Mouse (Mus musculus) stomach, embryonic 14.5 days (tissue): Measurements from ENCODE around the gene Ankrd6. TPM values are rescaled to one million over a fixed set of nuclear protein-coding genes. Genes with fewer than 3 reads are reported as not detected.

Experiments used
- ATAC-seq: fragments of 200-750 bp; cut with Nextera tagmentation; 2 replicates; pipeline ENCODE4 v1.8.0; 2017; ENCODE audit warnings: low read depth, moderate TSS enrichment; ENCODE audit not compliant: insufficient number of reproducible peaks, insufficient read depth, low FRiP score
- H3K27ac ChIP-seq: fragments of 300-500 bp; sonication (generic); 2 replicates; pipeline ENCODE4 v1.5.1; 2014; ENCODE audit warnings: mild to moderate bottlenecking, low read length, moderate library complexity, mixed read lengths
- H3K27me3 ChIP-seq: fragments of 300-500 bp; sonication (generic); 2 replicates; pipeline ENCODE4 v1.6.1; 2014; ENCODE audit warnings: low read length, control low read depth, mixed read lengths; ENCODE audit not compliant: control insufficient read depth, insufficient read depth
- H3K36me3 ChIP-seq: fragments of 300-500 bp; sonication (generic); 2 replicates; pipeline ENCODE4 v1.6.1; 2014; ENCODE audit warnings: mild to moderate bottlenecking, control low read depth, low read length, moderate library complexity, mixed read lengths; ENCODE audit not compliant: control insufficient read depth, insufficient read depth
- H3K4me1 ChIP-seq: fragments of 300-500 bp; sonication (generic); 2 replicates; pipeline ENCODE4 v1.6.1; 2014; ENCODE audit warnings: low read length, control low read depth, mixed read lengths; ENCODE audit not compliant: control insufficient read depth, insufficient read depth
- H3K4me2 ChIP-seq: fragments of 300-500 bp; sonication (generic); replicated peaks from 2 replicates; pipeline ENCODE4 v1.6.1; 2014; ENCODE audit warnings: low read depth, low read length, control low read depth
- H3K4me3 ChIP-seq: fragments of 300-500 bp; sonication (generic); 2 replicates; pipeline ENCODE4 v1.5.1; 2014; ENCODE audit warnings: low read depth, low read length, control low read depth
- H3K9ac ChIP-seq: fragments of 300-500 bp; sonication (generic); replicated peaks from 2 replicates; pipeline ENCODE4 v1.6.1; 2014; ENCODE audit warnings: low read depth, mild to moderate bottlenecking, control low read depth, low read length, moderate library complexity, mixed read lengths
- H3K9me3 ChIP-seq: fragments of 300-500 bp; sonication (generic); 2 replicates; pipeline ENCODE4 v1.6.1; 2016; ENCODE audit warnings: low read depth, low read length, control low read depth; ENCODE audit not compliant: control insufficient read depth
- WGBS: fragments of 180-500 bp; shearing (Covaris S2); extraction: QIAGEN DNeasy Blood & Tissue Kit; methylation state at CpG from one replicate; pipeline ENCODE4 v1.1.7; 2014; 5-methylcytosine and 5-hydroxymethylcytosine counted together
- polyA plus RNA-seq: library from polyadenylated mRNA; unstranded; fragments of >200 nt; fragmentation: Nextera tagmentation; extraction: Ambion mirVana; gene quantifications from 2 replicates; pipeline ENCODE4 v1.2.1, GENCODE M21; 2014

Gene Ankrd6
- polyA plus RNA-seq, 1 experiment from 2014 or later = 6.9 TPM

GRCm38 (mm10) chr4:32940984-32941383 lies 9.7 kb downstream of the Ankrd6 start:
- H3K9me3 ChIP-seq = no peaks in the 10 kb centered on the region
- no peak overlapping the region for H3K9ac ChIP-seq
- H3K27me3 ChIP-seq = no peaks in the 10 kb centered on the region
- H3K27ac ChIP-seq = no peak overlapping the region
- H3K4me1 ChIP-seq = peaks cover 9% of the 10 kb centered on the region; the same call in 1 of the 2 replicates
- no peaks in the 10 kb centered on the region for H3K36me3 ChIP-seq
- no peak for ATAC-seq
- 71% methylated on average over 4 of the region's 4 CpGs for WGBS
- no peak overlapping the region for H3K4me2 ChIP-seq
- H3K4me3 ChIP-seq = no peak overlapping the region

GRCm38 (mm10) chr4:32939964-32940363 lies 10.7 kb downstream of the Ankrd6 start:
- WGBS = 59% methylated on average over 5 of the region's 5 CpGs
- no peaks in the 10 kb centered on the region for H3K27me3 ChIP-seq
- no peak overlapping the region for H3K4me2 ChIP-seq
- H3K4me3 ChIP-seq = no peak overlapping the region
- H3K27ac ChIP-seq = no peak overlapping the region
- H3K36me3 ChIP-seq = no peaks in the 10 kb centered on the region
- peaks cover 9% of the 10 kb centered on the region; the same call in 1 of the 2 replicates for H3K4me1 ChIP-seq
- no peak overlapping the region for H3K9ac ChIP-seq
- ATAC-seq = no peak
- H3K9me3 ChIP-seq = no peaks in the 10 kb centered on the region

GRCm38 (mm10) chr4:32939521-32939920 lies 11.1 kb downstream of the Ankrd6 start:
- Histone ChIP-seq H3K27ac (no peak overlapping the region), H3K9ac (no peak overlapping the region), H3K27me3 (no peaks in the 10 kb centered on the region), H3K36me3 (no peaks in the 10 kb centered on the region), H3K4me3 (no peak overlapping the region), H3K4me1 (peaks cover 9% of the 10 kb centered on the region; the same call in 1 of the 2 replicates), H3K9me3 (no peaks in the 10 kb centered on the region), H3K4me2 (no peak overlapping the region)
- no peak for ATAC-seq
- WGBS = 49% methylated on average over 4 of the region's 4 CpGs

DNA sequence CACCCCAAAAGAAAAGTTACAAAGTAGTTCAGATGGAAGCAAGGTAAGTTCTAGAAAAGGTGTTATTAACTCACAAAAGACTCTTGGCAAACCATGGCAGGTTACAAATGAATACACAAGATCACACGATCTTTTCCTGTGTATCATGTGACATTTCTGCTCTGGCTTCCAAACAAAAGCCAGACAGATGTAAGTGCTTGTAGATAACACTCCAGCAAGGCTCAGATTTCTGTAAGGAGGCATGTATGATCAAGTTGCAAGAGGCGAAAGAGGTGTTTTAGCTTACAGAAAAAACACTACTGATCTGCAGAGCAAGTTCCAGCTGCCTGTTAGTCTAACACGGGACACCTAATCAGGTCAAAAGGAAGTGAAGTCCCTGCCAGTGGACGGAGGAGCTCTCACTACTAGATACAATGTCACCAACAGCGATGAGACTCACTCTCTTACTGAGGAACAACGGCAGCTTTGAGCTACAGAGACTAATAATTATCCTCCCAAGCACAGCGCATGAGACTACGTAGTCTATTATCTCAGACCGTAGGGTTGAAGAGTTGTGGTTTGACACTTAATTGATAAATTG lies 13.8 kb downstream of the Ankrd6 start:
- no peaks in the 10 kb centered on the region for H3K27me3 ChIP-seq
- peaks cover 9% of the 10 kb centered on the region; the same call in 1 of the 2 replicates for H3K4me1 ChIP-seq
- no peaks in the 10 kb centered on the region for H3K9me3 ChIP-seq
- ATAC-seq = no peak
- peak overlapping the region; percentile 11; the same call in 1 of the 2 replicates for H3K27ac ChIP-seq
- 20% methylated on average over 9 of the region's 9 CpGs for WGBS
- H3K36me3 ChIP-seq = no peaks in the 10 kb centered on the region
- H3K9ac ChIP-seq = no peak overlapping the region
- H3K4me2 ChIP-seq = no peak overlapping the region
- H3K4me3 ChIP-seq = no peak overlapping the region

DNA sequence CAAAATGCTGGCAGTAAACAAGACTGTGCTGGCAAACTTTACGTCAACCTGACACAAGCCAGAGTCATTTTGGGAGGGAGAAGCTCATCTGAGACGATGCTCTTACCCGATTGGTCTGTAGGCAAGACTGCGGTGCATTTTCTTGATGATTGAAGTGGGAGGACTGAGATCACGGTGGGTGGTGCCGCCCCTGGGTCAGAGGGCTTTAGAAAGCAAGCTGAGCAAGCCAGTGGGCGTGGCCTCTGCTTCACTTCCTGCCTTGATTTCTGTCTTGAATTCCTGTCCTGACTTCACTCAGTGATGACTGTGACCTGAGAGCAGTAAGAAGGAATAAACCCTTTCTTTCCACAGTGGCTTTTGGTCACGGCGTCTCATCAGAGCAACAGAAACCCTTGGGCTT lies 18.6 kb downstream of the Ankrd6 start:
- H3K36me3 ChIP-seq = no peaks in the 10 kb centered on the region
- H3K9me3 ChIP-seq = no peaks in the 10 kb centered on the region
- no peak overlapping the region for H3K4me3 ChIP-seq
- no peak for ATAC-seq
- no peak overlapping the region for H3K27ac ChIP-seq
- 57% methylated on average over 9 of the region's 9 CpGs for WGBS
- H3K4me2 ChIP-seq = no peak overlapping the region
- peaks cover 9% of the 10 kb centered on the region; the same call in 1 of the 2 replicates for H3K4me1 ChIP-seq
- no peak overlapping the region for H3K9ac ChIP-seq
- no peaks in the 10 kb centered on the region for H3K27me3 ChIP-seq

GRCm38 (mm10) chr4:32929750-32930149 lies 20.9 kb downstream of the Ankrd6 start:
- Histone ChIP-seq H3K9ac (no peak overlapping the region), H3K27ac (no peak overlapping the region), H3K36me3 (no peaks in the 10 kb centered on the region), H3K4me2 (no peak overlapping the region), H3K4me3 (no peak overlapping the region), H3K27me3 (no peaks in the 10 kb centered on the region), H3K9me3 (no peaks in the 10 kb centered on the region), H3K4me1 (no peaks in the 10 kb centered on the region)
- 98% methylated on average over 5 of the region's 5 CpGs for WGBS
- no peak for ATAC-seq

DNA sequence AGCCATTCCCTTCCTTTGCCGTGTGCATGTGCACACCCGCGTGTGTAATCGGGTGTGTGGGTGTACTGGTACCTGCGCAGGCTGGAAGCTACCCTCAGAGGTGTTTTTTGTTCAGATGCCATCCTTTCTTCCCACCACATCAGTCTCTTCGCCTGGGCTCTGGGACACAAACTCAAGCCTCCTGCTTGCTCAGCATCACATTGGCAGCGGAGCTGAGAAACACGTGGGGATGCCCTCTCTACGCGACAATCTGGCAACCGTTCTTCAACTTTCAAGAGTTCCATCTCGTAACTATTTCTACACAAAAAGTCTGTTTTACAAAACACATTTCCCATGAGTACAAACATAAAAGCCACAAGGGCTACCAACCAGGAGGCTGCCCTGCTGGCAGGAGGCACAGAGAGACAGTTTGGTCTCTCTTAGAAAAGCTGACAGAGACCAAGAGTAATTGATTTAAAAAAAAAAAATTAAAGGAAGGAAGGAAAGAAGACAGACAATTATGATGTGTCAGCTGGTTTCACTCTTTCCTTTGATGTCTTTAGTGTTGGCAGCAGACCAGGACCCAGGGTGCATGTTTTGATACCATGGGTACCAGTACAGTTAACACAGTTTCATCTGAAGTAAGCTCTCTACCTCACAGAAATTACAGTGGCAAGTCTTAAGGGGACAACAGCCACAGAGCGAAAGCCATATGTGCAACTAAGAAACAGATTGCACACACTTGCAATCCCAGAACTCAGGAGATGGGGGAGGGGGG lies 21.8 kb downstream of the Ankrd6 start:
- no peaks in the 10 kb centered on the region for H3K9me3 ChIP-seq
- WGBS = 92% methylated on average over 13 of the region's 13 CpGs
- no peaks in the 10 kb centered on the region for H3K36me3 ChIP-seq
- no peak overlapping the region for H3K4me3 ChIP-seq
- H3K27me3 ChIP-seq = no peaks in the 10 kb centered on the region
- no peak overlapping the region for H3K27ac ChIP-seq
- no peak overlapping the region for H3K4me2 ChIP-seq
- no peaks in the 10 kb centered on the region for H3K4me1 ChIP-seq
- no peak for ATAC-seq
- H3K9ac ChIP-seq = no peak overlapping the region

DNA sequence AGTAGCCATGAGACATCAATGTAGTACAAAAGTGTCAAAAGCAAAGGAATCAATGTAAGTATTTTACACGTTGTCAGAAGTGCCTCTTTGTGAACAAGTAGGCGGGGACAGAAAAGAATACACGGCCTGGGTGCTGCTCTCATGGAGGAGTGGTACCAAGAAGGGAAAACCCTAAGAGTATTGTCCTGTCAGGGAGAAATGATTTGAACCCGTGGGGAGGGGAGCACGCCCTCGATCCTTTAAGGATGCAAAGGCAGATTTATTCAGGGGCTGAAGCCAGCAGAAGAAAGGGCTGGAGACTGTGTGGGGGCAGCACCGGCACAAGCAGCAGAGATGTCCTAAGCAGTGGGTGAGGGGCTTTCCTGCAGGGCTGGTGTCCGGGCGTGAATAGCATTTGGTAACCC lies 26.7 kb downstream of the Ankrd6 start:
- Histone ChIP-seq H3K27me3 (no peaks in the 10 kb centered on the region), H3K9ac (no peak overlapping the region), H3K4me1 (peaks cover 4% of the 10 kb centered on the region; the same call in 1 of the 2 replicates), H3K4me3 (no peak overlapping the region), H3K9me3 (no peaks in the 10 kb centered on the region), H3K27ac (no peak overlapping the region), H3K4me2 (no peak overlapping the region), H3K36me3 (no peaks in the 10 kb centered on the region)
- no peak for ATAC-seq
- WGBS = 35% methylated on average over 9 of the region's 9 CpGs
